Mouse (Mus musculus) forebrain, embryonic 13.5 days (tissue): Measurements from ENCODE around the gene Kcnip4. TPM values are rescaled to one million over a fixed set of nuclear protein-coding genes. Genes with fewer than 3 reads are reported as not detected.

ENCODE experiments used
- ATAC-seq: fragments of 200-750 bp; cut with Nextera tagmentation; 2 replicates; pipeline ENCODE4 v1.8.0; 2017
- H3K27ac ChIP-seq: fragments of 300-500 bp; sonication (generic); 2 replicates; pipeline ENCODE4 v1.5.1; 2015; ENCODE audit warnings: inconsistent platforms, mild to moderate bottlenecking, moderate library complexity
- H3K27me3 ChIP-seq: fragments of 300-500 bp; sonication (generic); 2 replicates; pipeline ENCODE4 v1.6.1; 2015; ENCODE audit warnings: mild to moderate bottlenecking, inconsistent platforms
- H3K36me3 ChIP-seq: fragments of 300-500 bp; sonication (generic); 2 replicates; pipeline ENCODE4 v1.6.1; 2015; ENCODE audit warnings: mild to moderate bottlenecking, inconsistent platforms; ENCODE audit not compliant: poor library complexity, severe bottlenecking
- H3K4me1 ChIP-seq: fragments of 300-500 bp; sonication (generic); 2 replicates; pipeline ENCODE4 v1.6.1; 2015; ENCODE audit warnings: inconsistent platforms
- H3K4me2 ChIP-seq: fragments of 300-500 bp; sonication (generic); 2 replicates; pipeline ENCODE4 v1.6.1; 2015; ENCODE audit warnings: inconsistent platforms, mild to moderate bottlenecking, moderate library complexity
- H3K4me3 ChIP-seq: fragments of 300-500 bp; sonication (generic); 2 replicates; pipeline ENCODE4 v1.5.1; 2015; ENCODE audit warnings: mild to moderate bottlenecking, inconsistent platforms
- H3K9ac ChIP-seq: fragments of 300-500 bp; sonication (generic); 2 replicates; pipeline ENCODE4 v1.6.1; 2015; ENCODE audit warnings: mild to moderate bottlenecking, inconsistent platforms
- H3K9me3 ChIP-seq: fragments of 300-500 bp; sonication (generic); replicated peaks from 2 replicates; pipeline ENCODE4 v1.6.1; 2016; ENCODE audit warnings: inconsistent platforms
- WGBS: fragments of 180-500 bp; shearing (Covaris S2); methylation state at CpG from one replicate; pipeline ENCODE4 v1.1.7; 2015; 5-methylcytosine and 5-hydroxymethylcytosine counted together
- polyA plus RNA-seq: library from polyadenylated mRNA; unstranded; fragments of >200 nt; fragmentation: Nextera tagmentation; extraction: Ambion mirVana; gene quantifications from 2 replicates; pipeline ENCODE4 v1.2.1, GENCODE M21; 2015

The Kcnip4 gene
- polyA plus RNA-seq, 1 experiment from 2014 or later: 3.0 TPM

GRCm38 (mm10) chr5:49350126-49350909, 174.4 kb downstream of the Kcnip4 start:
- Histone ChIP-seq H3K4me1 (no peaks in the 10 kb centered on the region), H3K27ac (no peak overlapping the region), H3K9me3 (no peaks in the 10 kb centered on the region), H3K36me3 (no peaks in the 10 kb centered on the region), H3K27me3 (no peaks in the 10 kb centered on the region), H3K4me2 (no peak overlapping the region), H3K4me3 (no peak overlapping the region), H3K9ac (no peak overlapping the region)
- WGBS: 33% methylated on average over 4 of the region's 4 CpGs
- ATAC-seq: peak; percentile 85

- Histone ChIP-seq H3K4me3 (no peak overlapping the region), H3K4me2 (no peak overlapping the region), H3K27ac (no peak overlapping the region), H3K27me3 (no peaks in the 10 kb centered on the region), H3K9me3 (no peaks in the 10 kb centered on the region), H3K36me3 (no peaks in the 10 kb centered on the region), H3K9ac (no peak overlapping the region), H3K4me1 (no peaks in the 10 kb centered on the region)
- WGBS: 89% methylated on average over 5 of the region's 5 CpGs
- ATAC-seq: no peak
These were observed 175.2 kb downstream of the Kcnip4 start for GRCm38 (mm10) chr5:49349541-49349940.

DNA sequence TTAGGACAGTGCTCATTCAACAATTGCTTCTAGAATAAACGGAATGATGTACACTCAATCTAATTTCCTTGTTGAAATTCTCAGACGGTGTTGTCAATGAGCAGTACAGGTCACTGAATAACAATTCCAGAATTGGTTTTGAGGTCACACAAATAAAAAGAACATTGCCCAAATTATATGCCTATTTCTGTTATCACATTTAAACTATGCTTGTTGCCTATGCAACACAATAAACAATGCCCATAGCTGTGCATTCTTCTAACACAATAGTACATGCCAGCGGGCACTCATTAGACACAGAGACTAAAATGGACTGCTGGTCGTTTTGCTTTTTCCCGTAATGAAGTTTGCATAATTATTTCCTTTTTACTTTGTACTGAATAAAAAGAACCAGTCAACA, 176.2 kb downstream of the Kcnip4 start:
- H3K9ac ChIP-seq: no peak overlapping the region
- no peak overlapping the region for H3K4me3 ChIP-seq
- WGBS: 43% methylated on average over 5 of the region's 5 CpGs
- no peaks in the 10 kb centered on the region for H3K27me3 ChIP-seq
- no peaks in the 10 kb centered on the region for H3K4me1 ChIP-seq
- no peak overlapping the region for H3K4me2 ChIP-seq
- no peaks in the 10 kb centered on the region for H3K36me3 ChIP-seq
- H3K27ac ChIP-seq: no peak overlapping the region
- H3K9me3 ChIP-seq: no peaks in the 10 kb centered on the region
- no peak for ATAC-seq

DNA sequence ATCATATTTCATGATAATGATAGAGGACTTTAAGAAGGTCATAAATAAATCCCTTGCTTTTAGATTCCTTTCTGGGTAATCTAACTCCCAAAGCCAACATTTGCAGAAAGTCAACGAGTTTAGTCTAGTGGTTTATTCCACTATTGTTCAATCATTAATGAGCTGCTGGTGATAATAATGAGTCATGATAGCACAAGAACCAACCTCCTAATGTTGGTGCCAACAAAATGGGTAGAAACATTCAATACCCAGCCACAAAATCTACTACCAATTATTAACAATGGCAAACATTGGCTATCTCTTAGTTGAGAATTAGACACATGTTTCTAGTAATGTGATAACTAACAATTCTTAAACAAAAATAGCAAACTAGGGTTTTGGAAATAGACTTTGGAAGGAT, 180.1 kb downstream of the Kcnip4 start:
- Histone ChIP-seq H3K36me3 (no peaks in the 10 kb centered on the region), H3K9ac (no peak overlapping the region), H3K9me3 (no peaks in the 10 kb centered on the region), H3K4me1 (no peaks in the 10 kb centered on the region), H3K27ac (no peak overlapping the region), H3K27me3 (no peaks in the 10 kb centered on the region), H3K4me3 (no peak overlapping the region), H3K4me2 (no peak overlapping the region)
- WGBS: 80% methylated on average over 1 of the region's 1 CpGs
- no peak for ATAC-seq

- no peak for ATAC-seq
- no peaks in the 10 kb centered on the region for H3K9me3 ChIP-seq
- no peak overlapping the region for H3K9ac ChIP-seq
- H3K27me3 ChIP-seq: no peaks in the 10 kb centered on the region
- WGBS: 44% methylated on average over 2 of the region's 2 CpGs
- no peak overlapping the region for H3K27ac ChIP-seq
- no peak overlapping the region for H3K4me2 ChIP-seq
- no peak overlapping the region for H3K4me3 ChIP-seq
- no peaks in the 10 kb centered on the region for H3K36me3 ChIP-seq
- no peaks in the 10 kb centered on the region; the same call in 1 of the 2 replicates for H3K4me1 ChIP-seq
These were observed 187.5 kb downstream of the Kcnip4 start for GRCm38 (mm10) chr5:49337164-49337563.

- no peaks in the 10 kb centered on the region for H3K9me3 ChIP-seq
- 89% methylated on average over 2 of the region's 2 CpGs for whole genome bisulfite sequencing
- H3K27ac ChIP-seq: no peak overlapping the region
- H3K4me1 ChIP-seq: no peaks in the 10 kb centered on the region; the same call in 1 of the 2 replicates
- ATAC-seq: no peak
- no peak overlapping the region for H3K4me2 ChIP-seq
- no peak overlapping the region for H3K9ac ChIP-seq
- no peak overlapping the region for H3K4me3 ChIP-seq
- H3K36me3 ChIP-seq: no peaks in the 10 kb centered on the region
- no peaks in the 10 kb centered on the region for H3K27me3 ChIP-seq
These were observed 191.6 kb downstream of the Kcnip4 start for GRCm38 (mm10) chr5:49333063-49333462.

DNA sequence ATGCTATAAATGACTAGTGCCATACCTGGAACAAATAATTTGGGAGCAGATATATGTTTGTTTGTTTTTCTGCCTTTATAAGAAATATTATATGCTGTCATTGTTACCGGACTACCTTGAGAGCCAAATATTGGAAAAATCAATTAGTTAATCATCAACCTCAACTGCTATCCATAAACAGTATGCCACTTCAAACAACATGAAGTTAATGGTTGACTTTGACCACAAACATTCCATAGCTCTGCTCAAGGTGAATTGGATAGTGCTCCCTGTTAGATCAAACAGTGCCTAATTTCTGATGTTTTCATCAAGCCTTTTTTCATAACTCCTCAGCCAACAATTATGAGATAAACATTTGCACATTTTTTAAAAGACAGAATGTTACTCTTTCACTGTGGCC, 195.7 kb downstream of the Kcnip4 start:
- no peaks in the 10 kb centered on the region for H3K36me3 ChIP-seq
- 96% methylated on average over 1 of the region's 1 CpGs for WGBS
- H3K9me3 ChIP-seq: no peaks in the 10 kb centered on the region
- ATAC-seq: no peak
- no peak overlapping the region for H3K4me2 ChIP-seq
- no peak overlapping the region for H3K4me3 ChIP-seq
- no peak overlapping the region for H3K27ac ChIP-seq
- no peaks in the 10 kb centered on the region for H3K27me3 ChIP-seq
- H3K4me1 ChIP-seq: no peaks in the 10 kb centered on the region
- no peak overlapping the region for H3K9ac ChIP-seq

- no peaks in the 10 kb centered on the region for H3K9me3 ChIP-seq
- no peak for ATAC-seq
- no peak overlapping the region for H3K4me3 ChIP-seq
- no peaks in the 10 kb centered on the region for H3K27me3 ChIP-seq
- H3K4me2 ChIP-seq: no peak overlapping the region
- no peaks in the 10 kb centered on the region for H3K4me1 ChIP-seq
- no peak overlapping the region for H3K27ac ChIP-seq
- no peak overlapping the region for H3K9ac ChIP-seq
- no peaks in the 10 kb centered on the region for H3K36me3 ChIP-seq
These were observed 206.0 kb downstream of the Kcnip4 start for GRCm38 (mm10) chr5:49318661-49319060.

- Histone ChIP-seq H3K4me2 (no peak overlapping the region), H3K27me3 (no peaks in the 10 kb centered on the region), H3K4me3 (no peak overlapping the region), H3K4me1 (no peaks in the 10 kb centered on the region), H3K9me3 (no peaks in the 10 kb centered on the region), H3K36me3 (no peaks in the 10 kb centered on the region), H3K27ac (no peak overlapping the region), H3K9ac (no peak overlapping the region)
- ATAC-seq: no peak
- WGBS: 89% methylated on average over 2 of the region's 2 CpGs
These were observed 206.8 kb downstream of the Kcnip4 start for GRCm38 (mm10) chr5:49317869-49318268.

GRCm38 (mm10) chr5:49306796-49307195, 217.9 kb downstream of the Kcnip4 start:
- Histone ChIP-seq H3K4me3 (no peak overlapping the region), H3K4me2 (no peak overlapping the region), H3K9ac (no peak overlapping the region), H3K27me3 (no peaks in the 10 kb centered on the region), H3K9me3 (no peaks in the 10 kb centered on the region), H3K27ac (no peak overlapping the region), H3K36me3 (no peaks in the 10 kb centered on the region), H3K4me1 (no peaks in the 10 kb centered on the region)
- 0 out of 2 replicates have a peak, but pooled peaks have one; percentile 33 for ATAC-seq
- WGBS: 64% methylated on average over 1 of the region's 1 CpGs

DNA sequence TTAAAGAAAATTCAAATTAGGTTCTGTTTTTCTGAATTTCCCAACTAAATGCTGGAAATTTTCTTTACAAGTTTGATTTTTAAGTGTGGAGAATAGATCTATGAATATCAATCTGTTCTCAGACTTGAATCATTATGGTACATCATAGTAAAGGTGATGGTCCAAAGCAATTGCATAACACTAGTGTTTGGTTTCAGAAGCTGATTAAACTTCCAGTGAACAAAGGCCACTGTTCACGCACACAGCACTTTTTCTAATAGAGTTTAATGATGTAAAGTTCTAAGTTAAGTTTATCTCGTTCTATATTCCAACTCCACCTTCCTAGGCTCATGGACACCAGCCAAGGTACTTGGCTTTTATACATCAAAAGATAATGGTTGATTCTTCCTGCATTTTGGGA, 219.4 kb downstream of the Kcnip4 start:
- WGBS: 48% methylated on average over 2 of the region's 2 CpGs
- H3K36me3 ChIP-seq: no peaks in the 10 kb centered on the region
- H3K4me2 ChIP-seq: no peak overlapping the region
- H3K4me3 ChIP-seq: no peak overlapping the region
- ATAC-seq: no peak
- no peaks in the 10 kb centered on the region for H3K4me1 ChIP-seq
- H3K9me3 ChIP-seq: no peaks in the 10 kb centered on the region
- no peaks in the 10 kb centered on the region for H3K27me3 ChIP-seq
- H3K27ac ChIP-seq: no peak overlapping the region
- no peak overlapping the region for H3K9ac ChIP-seq

GRCm38 (mm10) chr5:49298654-49299053, 226.1 kb downstream of the Kcnip4 start:
- Histone ChIP-seq H3K27ac (no peak overlapping the region), H3K9ac (no peak overlapping the region), H3K27me3 (no peaks in the 10 kb centered on the region), H3K4me3 (no peak overlapping the region), H3K9me3 (no peaks in the 10 kb centered on the region), H3K4me2 (no peak overlapping the region), H3K36me3 (no peaks in the 10 kb centered on the region), H3K4me1 (no peaks in the 10 kb centered on the region)
- 62% methylated on average over 4 of the region's 4 CpGs for WGBS
- ATAC-seq: no peak

DNA sequence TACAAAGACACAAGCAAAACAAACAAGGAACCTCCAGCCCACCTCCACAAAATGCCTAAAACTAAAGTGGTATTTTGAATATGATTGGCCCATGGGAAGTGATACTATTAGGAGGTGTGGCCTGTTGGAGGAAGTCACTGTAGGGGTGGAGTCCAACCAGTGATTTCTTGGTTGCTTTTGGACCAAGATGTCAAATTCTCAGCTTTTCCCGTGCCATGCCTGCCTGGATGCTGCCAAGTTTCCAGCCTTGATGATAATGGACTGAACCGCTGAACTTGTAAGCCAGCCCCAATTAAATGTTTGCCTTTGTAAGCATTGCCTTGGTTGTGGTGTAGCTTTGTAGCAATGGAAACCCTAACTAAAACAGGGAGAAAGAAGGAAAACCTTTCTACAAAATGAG, 232.3 kb downstream of the Kcnip4 start:
- ATAC-seq: 0 out of 2 replicates have a peak, but pooled peaks have one; percentile 27
- no peak overlapping the region for H3K27ac ChIP-seq
- H3K4me2 ChIP-seq: no peak overlapping the region
- no peak overlapping the region for H3K9ac ChIP-seq
- H3K27me3 ChIP-seq: no peaks in the 10 kb centered on the region
- H3K9me3 ChIP-seq: no peaks in the 10 kb centered on the region
- no peaks in the 10 kb centered on the region for H3K36me3 ChIP-seq
- no peak overlapping the region for H3K4me3 ChIP-seq
- H3K4me1 ChIP-seq: no peaks in the 10 kb centered on the region
- WGBS: 66% methylated on average over 2 of the region's 2 CpGs
